19 mouse cellular contexts compared by ENCODE assay signal in the genomic region with DNA sequence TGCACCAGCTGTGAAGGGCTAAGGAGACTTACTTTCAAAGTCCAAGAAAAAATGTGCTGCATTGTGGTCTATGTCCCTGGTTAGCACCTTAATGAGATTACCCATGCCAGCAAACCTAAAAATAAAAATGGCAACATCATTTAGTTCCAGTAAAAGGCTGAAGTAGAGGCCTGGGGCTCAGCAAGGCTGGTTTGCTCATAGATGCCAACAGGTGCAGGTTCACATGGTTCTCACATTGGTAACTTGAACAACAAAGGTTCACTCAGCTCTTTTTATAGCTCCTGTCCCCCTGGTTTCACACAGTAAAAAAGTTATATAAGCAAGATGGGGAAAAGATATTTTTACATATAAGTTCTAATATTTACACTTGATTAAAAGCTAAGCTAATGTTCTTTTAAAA. TPM values are rescaled to one million over a fixed set of nuclear protein-coding genes. Genes with fewer than 3 reads are reported as not detected.
"Had no signal": no experiment of that assay in that cellular context is flagged by ENCODE, and none has a peak within 500 bp of the region (broad histone marks: within the 10 kb centered on the region; RNA-seq: fewer than 3 reads in every experiment).

No protein-coding gene starts in this region.

- DNase-seq: kidney, postnatal 14 days; layer of hippocampus, adult 9-11 months; layer of hippocampus, postnatal 36 days; lung, adult 2 months; lung, postnatal 36 days; right cerebral cortex, postnatal 25 days; thymus, adult 2 months; thymus, postnatal 25 days had no signal

- H3K27me3 ChIP-seq: limb, embryonic 12.5 days; liver, embryonic 15.5 days; midbrain, embryonic 13.5 days; neural tube, embryonic 15.5 days had no signal

- ATAC-seq: intestine, embryonic 16.5 days; lung, postnatal 0 days; midbrain, embryonic 13.5 days had no signal

- H3K36me3 ChIP-seq: limb, embryonic 12.5 days; liver, embryonic 15.5 days; midbrain, embryonic 13.5 days; neural tube, embryonic 15.5 days had no signal

- H3K4me2 ChIP-seq: limb, embryonic 12.5 days; liver, embryonic 11.5 days; liver, embryonic 15.5 days; midbrain, embryonic 13.5 days; neural tube, embryonic 15.5 days had no signal

- H3K4me1 ChIP-seq: limb, embryonic 12.5 days; liver, embryonic 15.5 days; midbrain, embryonic 13.5 days; neural tube, embryonic 15.5 days had no signal

- H3K27ac ChIP-seq: limb, embryonic 12.5 days; liver, embryonic 15.5 days; midbrain, embryonic 13.5 days; neural tube, embryonic 15.5 days had no signal

- H3K4me3 ChIP-seq: limb, embryonic 12.5 days; liver, embryonic 15.5 days; midbrain, embryonic 13.5 days; neural tube, embryonic 15.5 days had no signal

- H3K9ac ChIP-seq: limb, embryonic 12.5 days; liver, embryonic 15.5 days; midbrain, embryonic 13.5 days; neural tube, embryonic 15.5 days had no signal

- H3K9me3 ChIP-seq: limb, embryonic 12.5 days; liver, embryonic 15.5 days; midbrain, embryonic 13.5 days; neural tube, embryonic 15.5 days had no signal

RNA-seq across cellular contexts. Expression of a gene that starts 45.5 kb away (rescaled TPM):
- total RNA-seq: layer of hippocampus, adult 18-20 months; layer of hippocampus, postnatal 36 days; left cerebral cortex, postnatal 25 days; megakaryocyte progenitor cell, adult 5-6 weeks had no signal
- polyA plus RNA-seq: limb, embryonic 12.5 days; liver, embryonic 11.5 days; liver, embryonic 15.5 days; lung, postnatal 0 days; neural tube, embryonic 11.5 days; neural tube, embryonic 15.5 days had no signal
